Mouse (Mus musculus) thymus, adult 2 months (tissue): ENCODE measurements around the gene Try4.

Experiments
- CTCF ChIP-seq: fragments of 200-500 bp; IDR thresholded peaks from 2 replicates; pipeline ENCODE4 v1.5.1; 2012; ENCODE audit warnings: mild to moderate bottlenecking, control low read depth, low read length, moderate library complexity, borderline replicate concordance; ENCODE audit not compliant: control insufficient read depth, poor library complexity, insufficient read depth; ENCODE audit errors: extremely low read depth
- POLR2A ChIP-seq: fragments of 200-500 bp; IDR thresholded peaks from 2 replicates; pipeline ENCODE4 v1.6.1; 2012; ENCODE audit warnings: mild to moderate bottlenecking, low read length, control low read depth, moderate library complexity; ENCODE audit not compliant: control insufficient read depth, poor library complexity, insufficient read depth; ENCODE audit errors: extremely low read depth

DNA sequence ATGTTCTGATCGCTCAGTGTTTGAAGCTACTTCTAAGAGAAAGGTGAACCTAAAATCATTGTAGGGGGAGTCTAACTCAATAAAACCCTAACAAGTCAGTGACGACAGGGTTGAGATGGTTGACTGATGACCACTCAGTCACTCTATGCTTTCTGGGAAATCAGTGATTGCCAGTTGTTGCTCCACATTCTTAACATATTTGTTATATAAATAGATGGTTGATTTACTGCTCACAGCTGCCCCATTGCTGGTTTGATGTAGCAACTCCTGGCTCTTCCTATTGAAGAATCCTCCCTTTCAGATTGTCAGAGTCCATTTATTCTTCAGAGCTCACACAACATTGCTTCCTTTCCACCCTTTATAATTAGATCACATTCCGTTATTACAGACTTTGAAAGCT lies 44.6 kb upstream of the Try4 start:
- TF ChIP-seq CTCF (no peak), POLR2A (no peak)
